Mouse (Mus musculus) retina, embryonic 14.5 days (tissue): Measurements from ENCODE around the gene Opcml.

Source experiments
- DNase-seq: peaks from one replicate; pipeline ENCODE4 v3.0.0-alpha.2; 2015; ENCODE audit warnings: low spot score

Gene Opcml

GRCm38 (mm10) chr9:28439433-28440191, 649.0 kb downstream of the Opcml start:
- no peak for DNase-seq

GRCm38 (mm10) chr9:28440192-28440795, 649.7 kb downstream of the Opcml start:
- DNase-seq, result no peak

GRCm38 (mm10) chr9:28444485-28444884, 653.9 kb downstream of the Opcml start:
- no peak for DNase-seq

GRCm38 (mm10) chr9:28444972-28445371, 654.4 kb downstream of the Opcml start:
- no peak for DNase-seq

- no peak for DNase-seq
These were observed 655.3 kb downstream of the Opcml start for GRCm38 (mm10) chr9:28445863-28446262.

GRCm38 (mm10) chr9:28446278-28447064, 655.9 kb downstream of the Opcml start:
- peak; percentile 49 for DNase-seq

GRCm38 (mm10) chr9:28452509-28452908, 661.9 kb downstream of the Opcml start:
- no peak for DNase-seq

GRCm38 (mm10) chr9:28453062-28453461, 662.5 kb downstream of the Opcml start:
- no peak for DNase-seq

- DNase-seq, result no peak
These were observed 667.6 kb downstream of the Opcml start for GRCm38 (mm10) chr9:28457982-28458770.

GRCm38 (mm10) chr9:28463622-28464021, 673.0 kb downstream of the Opcml start:
- no peak for DNase-seq

GRCm38 (mm10) chr9:28469419-28469818, 678.8 kb downstream of the Opcml start:
- no peak for DNase-seq

GRCm38 (mm10) chr9:28471501-28471900, 680.9 kb downstream of the Opcml start:
- DNase-seq, result no peak

GRCm38 (mm10) chr9:28474586-28474985, 684.0 kb downstream of the Opcml start:
- DNase-seq, result no peak

GRCm38 (mm10) chr9:28481261-28481660, 690.7 kb downstream of the Opcml start:
- DNase-seq, result no peak

GRCm38 (mm10) chr9:28488499-28488898, 697.9 kb downstream of the Opcml start:
- no peak for DNase-seq

- no peak for DNase-seq
These were observed 699.3 kb downstream of the Opcml start for GRCm38 (mm10) chr9:28489828-28490227.

GRCm38 (mm10) chr9:28490410-28490809, 699.8 kb downstream of the Opcml start:
- DNase-seq, result no peak

- no peak for DNase-seq
These were observed 709.5 kb downstream of the Opcml start for GRCm38 (mm10) chr9:28499841-28500794.

- DNase-seq, result no peak
These were observed 723.3 kb downstream of the Opcml start for GRCm38 (mm10) chr9:28513905-28514304.

- DNase-seq, result no peak
These were observed 742.6 kb downstream of the Opcml start for GRCm38 (mm10) chr9:28533191-28533590.

- DNase-seq, result no peak
These were observed 744.4 kb downstream of the Opcml start for GRCm38 (mm10) chr9:28535006-28535405.
